Mouse (Mus musculus) cerebellum, adult 2 months (tissue): ENCODE results near the gene Slc45a1.

Source experiments
- CTCF ChIP-seq: fragments of 200-500 bp; IDR thresholded peaks from 2 replicates; pipeline ENCODE4 v1.5.1; 2011; ENCODE audit warnings: low read depth, mild to moderate bottlenecking, control low read depth, low read length, moderate library complexity, borderline replicate concordance; ENCODE audit not compliant: insufficient read depth
- POLR2A ChIP-seq: fragments of 200-500 bp; IDR thresholded peaks from 2 replicates; pipeline ENCODE4 v1.6.1; 2011; ENCODE audit warnings: low read length, control low read depth, borderline replicate concordance; ENCODE audit not compliant: insufficient read depth

DNA sequence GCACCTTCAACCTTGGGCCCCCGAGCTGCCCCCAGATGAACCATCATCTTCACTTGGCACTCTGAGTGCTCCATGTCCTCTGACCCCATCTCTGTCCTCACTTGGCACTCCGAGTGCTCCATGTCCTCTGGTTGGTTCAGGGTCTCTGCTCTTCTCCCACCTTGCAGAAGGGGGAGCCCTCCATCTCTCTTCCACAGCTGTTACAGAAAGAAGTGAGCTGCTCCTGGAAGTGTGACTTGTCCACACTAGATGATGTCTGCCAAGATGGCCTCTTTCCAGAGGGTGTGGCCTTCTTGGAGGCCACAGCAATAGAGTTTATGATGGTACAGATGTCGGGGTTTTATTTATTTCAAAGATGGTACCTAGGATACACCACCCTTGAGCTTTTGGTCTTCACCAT lies 38.8 kb upstream of the Slc45a1 start:
- TF ChIP-seq CTCF (0 out of 2 replicates have a peak, but pooled peaks have one; percentile 7), POLR2A (no peak)
